Mouse (Mus musculus): ENCODE results near the gene Mta2. TPM values are rescaled to one million over a fixed set of nuclear protein-coding genes. Genes with fewer than 3 reads are reported as not detected.

Mta2 gene
- polyA plus RNA-seq, 1 experiment: 85.0 TPM

DNA sequence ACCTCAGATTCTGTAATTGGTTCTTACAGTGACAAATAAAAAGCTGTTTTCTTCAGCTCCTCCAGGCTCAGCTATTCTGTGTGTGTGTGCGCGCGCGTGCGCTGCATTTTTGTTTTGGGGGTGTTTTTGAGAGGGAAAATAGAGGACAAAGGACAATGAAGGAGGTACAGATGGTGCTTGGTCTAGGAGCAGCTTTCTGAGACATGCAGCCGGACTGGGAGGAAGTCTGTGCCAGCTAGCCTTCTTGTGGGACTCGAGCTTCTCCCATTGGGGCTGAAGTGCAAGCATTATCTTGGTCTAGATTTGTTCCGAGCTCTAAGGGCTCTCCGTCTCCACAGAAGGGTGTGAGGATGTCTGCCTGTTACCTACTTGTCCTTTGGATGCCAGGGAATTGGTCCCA lies 10.6 kb downstream of the Mta2 start:
- no peak for TF ChIP-seq GATA1 (IDR thresholded peaks at IDR 0.05; ENCODE audit: low read length)

DNA sequence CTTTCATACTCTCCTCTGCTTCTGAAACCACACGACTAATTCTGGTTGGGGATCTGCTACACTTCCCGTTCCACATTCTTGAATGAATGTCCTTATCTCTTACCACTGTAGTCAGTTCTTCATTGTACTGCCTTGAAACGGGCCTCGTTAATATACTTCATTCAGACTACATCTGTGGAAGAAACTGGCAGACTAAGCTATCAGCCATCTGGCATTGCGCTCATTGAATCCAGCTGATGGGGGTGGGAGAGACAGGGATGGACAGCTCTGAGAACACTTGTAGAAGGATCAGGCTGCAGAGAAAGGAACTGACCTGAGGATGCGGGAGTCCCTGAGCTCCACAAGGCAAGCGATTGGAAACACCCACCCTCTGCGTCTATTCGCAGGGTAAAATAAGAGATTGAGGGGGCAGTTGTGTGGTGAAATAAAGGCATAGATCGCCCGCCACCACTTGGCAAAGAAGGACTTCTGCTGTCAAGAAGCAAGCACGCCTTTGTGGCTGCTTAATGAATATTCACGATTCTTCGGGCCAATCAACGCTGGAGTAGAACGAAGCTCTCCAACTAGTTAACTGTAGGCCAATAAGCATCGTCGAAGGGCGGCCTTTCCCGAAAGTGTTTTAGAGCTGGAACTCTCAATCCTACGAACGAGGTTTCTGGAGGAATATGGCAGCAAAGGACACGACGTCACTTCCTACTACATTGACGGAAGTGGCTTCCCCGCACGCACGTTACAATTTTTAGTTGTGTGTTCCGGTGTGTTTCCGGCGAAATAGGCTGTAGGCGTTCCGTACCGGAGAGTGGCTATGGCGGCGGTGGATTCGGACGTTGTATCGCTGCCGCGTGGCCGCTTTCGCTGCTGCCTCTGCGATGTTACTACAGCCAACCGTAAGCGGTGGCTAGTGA lies 11.7 kb downstream of the Mta2 start, which contains the start of gene Tut1:
Gene Tut1 (plus strand): TSS at position 713 of the 905 bp plus-strand sequence.
- no peak for TF ChIP-seq GATA1 (IDR thresholded peaks at IDR 0.05; ENCODE audit: low read length)

DNA sequence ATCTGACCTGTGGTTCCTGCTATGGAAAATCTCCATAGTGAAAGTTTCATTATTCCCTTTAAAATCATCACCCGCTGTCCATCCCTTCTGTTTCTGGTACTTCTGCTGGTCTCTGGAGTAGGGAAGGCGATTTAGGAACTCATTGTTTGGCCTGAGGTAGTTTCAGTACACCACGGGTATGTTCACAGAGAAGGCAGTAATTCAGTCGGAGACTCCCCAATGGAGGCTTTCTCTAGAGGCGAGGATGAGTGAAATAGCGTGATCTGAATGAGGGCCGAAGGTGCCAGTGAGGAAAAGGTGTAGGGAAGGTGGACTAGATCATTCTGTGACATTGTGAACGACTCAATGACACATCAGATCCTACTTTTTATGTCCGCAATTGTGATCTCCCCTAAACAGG lies 12.5 kb downstream of the Mta2 start:
- no peak for TF ChIP-seq GATA1 (IDR thresholded peaks at IDR 0.05; ENCODE audit: low read length)

DNA sequence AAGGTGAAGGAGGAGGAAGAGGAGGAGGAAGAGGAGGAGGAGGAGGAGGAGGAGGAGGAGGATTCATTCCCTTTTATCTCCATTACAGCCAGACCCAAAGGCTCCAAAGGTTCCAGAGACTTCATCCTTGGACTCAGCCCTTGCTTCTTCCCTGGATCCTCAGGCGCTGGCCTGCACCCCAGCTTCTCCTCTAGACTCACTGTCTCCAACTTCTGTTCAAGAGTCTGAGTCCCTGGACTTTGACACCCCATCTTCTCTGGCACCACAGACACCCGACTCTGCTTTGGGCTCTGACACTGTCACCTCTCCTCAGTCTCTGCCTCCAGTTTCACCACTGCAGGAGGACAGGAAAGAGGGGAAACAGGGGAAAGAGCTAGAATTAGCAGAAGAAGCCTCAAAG lies 20.6 kb downstream of the Mta2 start:
- TF ChIP-seq GATA1 (IDR thresholded peaks at IDR 0.05; ENCODE audit: low read length): no peak

DNA sequence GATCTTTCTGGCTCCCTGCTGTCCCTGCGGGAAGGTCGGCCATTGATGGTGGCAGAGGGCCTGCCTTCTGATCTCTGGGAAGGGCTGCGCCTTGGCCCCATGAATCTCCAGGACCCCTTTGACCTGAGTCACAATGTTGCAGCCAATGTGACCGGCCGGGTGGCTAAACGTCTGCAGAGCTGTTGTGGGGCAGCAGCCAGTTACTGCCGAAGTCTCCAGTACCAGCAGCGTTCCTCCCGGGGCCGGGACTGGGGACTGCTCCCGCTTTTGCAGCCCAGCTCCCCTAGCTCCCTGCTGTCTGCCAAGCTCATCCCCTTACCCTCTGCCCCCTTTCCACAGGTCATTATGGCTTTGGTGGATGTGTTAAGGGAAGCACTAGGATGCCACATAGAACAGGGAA lies 23.4 kb downstream of the Mta2 start:
- TF ChIP-seq GATA1 (IDR thresholded peaks at IDR 0.05; ENCODE audit: low read length): no peak

DNA sequence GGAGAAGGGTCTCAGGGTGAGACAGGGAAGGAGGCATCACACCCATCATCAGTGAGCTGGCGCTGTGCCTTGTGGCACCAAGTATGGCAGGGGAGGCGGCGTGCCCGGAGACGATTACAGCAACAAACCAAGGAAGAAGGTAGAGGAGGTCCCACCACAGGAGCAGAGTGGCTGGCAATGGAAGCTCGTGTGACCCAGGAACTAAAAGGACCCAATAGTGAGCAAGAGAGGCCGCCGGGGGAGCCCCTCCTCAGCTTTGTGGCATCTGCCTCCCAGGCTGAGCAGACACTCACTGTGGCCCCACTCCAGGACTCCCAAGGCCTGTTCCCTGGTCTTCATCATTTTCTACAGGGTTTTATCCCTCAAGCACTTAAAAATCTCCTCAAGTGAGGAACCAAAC lies 24.1 kb downstream of the Mta2 start:
- no peak for TF ChIP-seq GATA1 (IDR thresholded peaks at IDR 0.05; ENCODE audit: low read length)

DNA sequence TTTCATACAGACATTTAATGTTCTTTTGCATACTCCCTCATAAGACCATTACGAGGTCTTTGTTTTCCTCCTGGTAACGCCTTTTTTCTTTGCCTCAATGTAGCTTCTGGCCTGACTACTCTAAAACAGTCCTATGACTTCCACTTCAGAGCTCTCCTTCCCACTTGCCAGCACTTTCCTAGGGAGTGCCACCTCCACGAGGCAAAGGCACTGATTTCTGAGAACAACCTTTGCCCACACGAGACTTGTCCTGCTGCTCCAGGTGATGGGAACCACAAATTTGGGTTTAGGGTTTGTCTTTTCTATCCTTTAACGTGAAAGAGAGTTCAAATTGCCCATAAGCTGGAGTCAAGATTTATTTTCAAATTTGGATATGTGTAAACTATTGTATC lies 24.5 kb downstream of the Mta2 start:
- TF ChIP-seq GATA1 (IDR thresholded peaks at IDR 0.05; ENCODE audit: low read length): no peak

DNA sequence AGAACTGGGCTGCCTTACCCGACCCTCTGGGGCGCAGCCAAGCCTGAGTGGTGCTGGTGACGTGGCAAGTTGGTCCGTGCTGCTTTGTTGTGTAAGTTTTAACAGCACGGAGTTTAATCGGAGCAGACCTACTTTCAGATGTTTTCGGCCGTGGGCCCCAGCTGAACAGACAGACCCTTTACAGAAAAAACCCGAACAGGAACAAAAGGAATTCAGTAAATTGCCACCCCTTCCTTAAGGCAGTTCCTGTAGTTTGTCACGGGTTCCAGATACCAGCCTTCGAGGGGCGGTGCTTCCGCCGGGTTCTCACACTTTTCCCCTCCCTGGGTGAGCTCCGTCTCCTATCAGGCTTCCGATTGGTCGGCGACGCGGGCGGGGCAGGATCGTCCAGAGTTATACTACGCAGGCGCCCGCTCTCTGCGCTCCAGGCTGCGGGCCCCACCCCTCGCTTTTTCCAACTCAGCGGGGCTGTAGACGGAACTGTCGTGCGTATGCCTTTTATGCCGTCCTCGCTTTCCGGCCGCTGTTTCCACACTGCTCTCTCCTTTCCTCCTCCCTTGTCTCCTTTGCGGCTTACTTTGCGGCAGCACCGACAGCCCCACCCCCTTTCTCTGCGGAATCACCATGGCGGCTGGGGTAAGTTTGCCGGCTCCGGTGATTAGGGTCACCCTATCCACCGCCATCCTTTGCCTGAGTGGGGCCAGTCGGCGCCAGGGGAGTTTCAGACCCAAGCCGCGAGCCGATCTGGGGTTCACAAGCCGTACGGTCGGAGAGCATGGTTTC lies 25.1 kb downstream of the Mta2 start, which contains the start of gene Eef1g:
Gene Eef1g (plus strand): TSS at position 452 of the 783 bp plus-strand sequence.
- no peak for TF ChIP-seq GATA1 (IDR thresholded peaks at IDR 0.05; ENCODE audit: low read length)

DNA sequence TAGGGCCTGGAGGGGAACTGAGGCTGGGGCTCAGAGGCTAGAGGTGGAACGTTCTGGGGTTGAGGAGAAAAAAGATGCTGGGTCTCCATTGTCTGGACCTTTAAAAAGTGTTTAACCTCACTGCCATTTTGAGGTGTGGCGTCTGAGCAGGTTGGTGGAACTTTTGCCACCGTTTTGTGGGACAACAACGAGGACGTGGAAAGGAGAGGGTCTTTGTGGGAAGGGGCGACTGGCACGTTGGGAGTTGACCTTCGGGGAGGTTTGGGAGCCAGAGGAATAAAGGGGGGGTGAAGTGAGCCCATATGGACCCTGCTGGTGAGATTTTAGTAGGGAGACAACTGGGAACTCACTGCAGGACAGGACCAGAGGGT lies 25.7 kb downstream of the Mta2 start:
- no peak for TF ChIP-seq GATA1 (IDR thresholded peaks at IDR 0.05; ENCODE audit: low read length)

DNA sequence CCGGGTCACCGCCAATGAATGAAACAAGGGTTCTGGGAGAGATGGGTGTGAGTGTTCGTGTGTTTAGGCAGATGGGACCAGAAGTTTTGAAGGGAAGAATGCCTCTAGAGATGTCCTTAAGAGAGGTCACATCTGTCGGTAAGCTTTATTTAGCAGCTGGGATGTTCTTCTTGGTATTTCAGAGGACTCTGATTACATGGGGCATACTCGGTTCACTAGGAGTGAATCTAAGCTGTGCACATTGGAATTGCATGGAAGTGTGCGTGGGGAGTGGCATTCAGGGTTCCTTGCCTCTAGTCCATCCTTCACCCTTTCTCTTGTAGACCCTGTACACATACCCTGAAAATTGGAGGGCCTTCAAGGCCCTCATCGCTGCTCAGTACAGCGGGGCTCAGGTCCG lies 26.2 kb downstream of the Mta2 start:
- no peak for TF ChIP-seq GATA1 (IDR thresholded peaks at IDR 0.05; ENCODE audit: low read length)

DNA sequence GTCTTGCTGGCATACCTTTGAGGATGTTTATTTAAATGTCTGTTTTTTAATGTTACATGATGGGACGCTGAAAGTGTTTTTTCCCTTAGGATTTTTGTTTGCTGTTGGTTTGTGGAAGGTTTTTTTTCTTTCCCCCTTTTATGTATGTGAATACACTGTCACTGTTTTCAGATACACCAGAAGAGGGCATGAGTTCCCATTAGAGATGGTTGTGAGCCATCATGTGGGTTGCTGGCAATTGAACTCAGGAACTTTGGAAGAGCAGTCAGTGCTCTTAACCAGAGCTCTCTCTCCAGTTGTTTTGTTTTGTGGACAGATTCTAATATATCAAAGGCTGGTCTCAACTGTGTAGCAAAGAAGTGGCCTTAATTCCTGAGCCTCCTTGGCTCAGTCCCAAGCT lies 33.0 kb downstream of the Mta2 start:
- TF ChIP-seq GATA1 (IDR thresholded peaks at IDR 0.05; ENCODE audit: low read length): no peak

DNA sequence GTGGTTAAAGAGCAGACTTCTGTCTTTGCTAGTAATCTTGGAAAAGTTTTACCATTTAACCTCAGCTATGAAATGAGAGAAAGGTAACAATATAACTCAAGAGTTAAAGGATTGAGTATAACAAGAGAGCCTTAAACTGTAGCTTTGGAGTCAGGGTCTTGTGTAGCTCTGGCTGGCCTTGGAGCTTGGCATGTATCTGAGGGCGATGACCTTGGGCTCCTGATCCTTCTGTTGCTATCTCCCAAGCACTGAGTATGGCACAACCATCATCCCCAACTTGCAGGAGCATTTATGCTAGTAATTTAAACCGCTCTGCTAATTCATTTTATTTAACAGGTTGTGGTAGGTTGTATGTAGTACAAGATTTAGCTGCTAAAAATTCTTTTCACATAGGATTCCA lies 33.8 kb downstream of the Mta2 start:
- no peak for TF ChIP-seq GATA1 (IDR thresholded peaks at IDR 0.05; ENCODE audit: low read length)

DNA sequence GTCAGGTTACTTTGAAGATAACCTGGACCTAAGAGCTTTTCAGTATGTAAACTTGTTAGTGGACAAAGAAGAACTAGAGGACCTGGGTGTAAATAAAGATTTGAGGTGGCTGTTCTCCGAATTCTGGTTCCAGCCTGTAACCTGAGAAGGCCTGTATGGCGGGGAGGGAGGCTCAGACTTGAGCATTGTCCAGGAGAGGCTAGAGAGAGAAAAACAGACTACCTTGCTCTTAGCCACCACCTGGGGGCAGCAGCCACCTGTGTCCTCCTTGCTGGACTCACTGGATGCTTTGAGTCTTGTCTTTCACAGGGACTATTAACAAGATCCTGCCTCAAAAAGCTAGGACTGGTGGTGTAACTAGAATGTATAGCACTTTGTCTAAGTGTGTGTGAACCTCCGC lies 34.9 kb downstream of the Mta2 start:
- TF ChIP-seq GATA1 (IDR thresholded peaks at IDR 0.05; ENCODE audit: low read length): no peak

DNA sequence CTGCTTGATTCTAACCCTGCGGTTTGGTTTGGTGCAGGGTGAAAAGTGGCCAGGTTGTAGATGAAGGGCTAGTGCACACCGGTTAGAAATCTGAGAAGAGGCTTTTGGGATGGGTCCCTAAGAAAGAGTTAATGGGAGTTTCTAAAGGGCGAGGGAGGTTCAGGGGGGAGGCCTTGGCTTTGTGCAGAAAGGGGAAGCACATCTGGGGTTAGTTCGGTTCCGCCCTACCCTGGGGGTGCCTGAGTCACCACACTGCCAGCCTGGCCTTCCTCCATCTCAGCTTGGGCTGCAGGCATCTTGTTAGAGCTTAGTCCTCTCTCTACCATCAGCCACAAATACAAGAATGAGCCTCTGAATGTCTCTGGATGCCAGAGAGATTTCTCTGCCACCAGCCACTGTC lies 39.1 kb downstream of the Mta2 start:
- no peak for TF ChIP-seq GATA1 (IDR thresholded peaks at IDR 0.05; ENCODE audit: low read length)

DNA sequence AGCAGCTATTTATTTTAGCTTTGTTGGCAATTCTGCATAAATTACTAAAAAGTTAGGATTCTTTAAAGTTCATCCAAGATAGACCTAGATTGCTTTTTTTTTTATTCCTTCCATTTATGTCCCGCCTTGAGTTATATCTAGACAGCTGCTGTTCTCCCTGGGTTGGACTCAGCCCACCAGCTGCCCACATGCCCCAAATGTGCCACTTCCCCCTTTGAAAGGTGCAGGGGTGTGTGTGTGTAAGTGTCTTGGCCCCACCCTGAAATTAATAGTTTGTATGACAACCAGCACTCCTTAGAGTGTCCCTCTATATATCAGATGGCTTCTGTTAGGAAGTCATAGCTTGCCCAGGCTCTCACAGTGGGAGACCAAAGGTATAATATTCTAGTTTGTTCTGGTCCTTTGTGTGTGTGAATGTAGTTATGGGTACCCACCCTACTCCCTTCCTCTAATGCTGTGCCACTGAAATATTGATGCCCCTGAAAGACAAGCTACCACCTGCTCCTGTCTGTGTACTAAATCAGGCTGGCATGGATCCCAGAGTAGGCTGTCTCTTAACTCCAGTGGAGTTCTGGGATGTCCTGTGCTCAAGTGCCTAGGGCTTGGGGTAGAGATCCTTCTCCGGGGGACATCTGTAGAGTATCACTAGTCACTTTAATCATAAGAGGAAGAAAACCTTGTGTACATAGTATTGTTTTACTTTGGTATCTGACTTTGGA lies 39.9 kb downstream of the Mta2 start:
- no peak for TF ChIP-seq GATA1 (IDR thresholded peaks at IDR 0.05; ENCODE audit: low read length)
